Mouse (Mus musculus) embryo, embryonic 10 days (tissue): Measurements from ENCODE around the gene Yae1d1.
A peak's percentile ranks its signal among the peaks of the same experiment; 100 is the strongest.
"Not testable (repeated sequence)": the region's sequence is repeated elsewhere in the genome, so short reads cannot be mapped to it uniquely, and the experiment has no call there.

Source experiments
- DNase-seq: peaks from one replicate; pipeline ENCODE4 v3.0.0-alpha.2; 2015; ENCODE audit warnings: low spot score

Yae1d1 gene

DNA sequence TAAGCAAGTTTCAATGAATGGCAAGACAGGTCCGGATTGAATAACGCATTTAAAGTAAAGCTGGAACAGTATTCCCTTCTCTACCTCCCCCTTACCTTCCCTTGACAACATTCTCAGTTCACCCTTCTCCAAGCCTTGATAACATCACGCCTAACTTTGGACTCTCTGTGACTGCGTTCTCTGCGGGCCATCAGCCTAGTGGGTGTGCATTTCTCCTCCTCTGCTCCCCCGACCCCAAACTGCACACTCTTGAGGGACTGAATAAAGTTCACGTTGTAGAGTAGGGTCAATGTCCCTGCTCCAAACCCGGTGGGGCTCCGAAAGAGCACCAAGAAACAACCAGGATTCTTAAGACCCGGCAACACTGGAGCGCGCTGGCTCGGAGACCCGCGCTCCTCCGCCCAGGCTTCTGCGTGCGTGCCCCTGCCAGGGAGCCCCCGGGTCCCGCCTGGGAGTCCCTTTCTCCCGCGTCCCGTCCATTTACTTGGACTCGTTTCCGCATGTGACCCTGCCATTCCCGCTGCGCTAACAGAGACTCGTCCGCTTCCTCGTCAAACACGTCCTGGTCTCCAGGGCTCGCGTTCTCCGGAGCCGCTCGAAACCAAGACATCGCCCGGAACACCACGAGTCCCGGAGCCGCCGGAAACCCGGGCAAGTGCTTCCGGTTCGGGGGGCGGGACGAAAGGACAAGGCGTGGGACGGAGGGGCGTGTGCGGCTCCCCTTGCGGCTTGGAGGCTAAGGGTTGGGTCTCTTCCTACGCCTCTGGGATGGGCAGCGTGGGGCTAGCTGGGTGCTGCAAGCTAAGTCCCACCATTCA is at the start of gene Yae1d1:
TSS of gene Yae1d1 (minus strand) at position 653 of the 818 bp plus-strand sequence.
- peak; percentile 94 for DNase-seq

DNA sequence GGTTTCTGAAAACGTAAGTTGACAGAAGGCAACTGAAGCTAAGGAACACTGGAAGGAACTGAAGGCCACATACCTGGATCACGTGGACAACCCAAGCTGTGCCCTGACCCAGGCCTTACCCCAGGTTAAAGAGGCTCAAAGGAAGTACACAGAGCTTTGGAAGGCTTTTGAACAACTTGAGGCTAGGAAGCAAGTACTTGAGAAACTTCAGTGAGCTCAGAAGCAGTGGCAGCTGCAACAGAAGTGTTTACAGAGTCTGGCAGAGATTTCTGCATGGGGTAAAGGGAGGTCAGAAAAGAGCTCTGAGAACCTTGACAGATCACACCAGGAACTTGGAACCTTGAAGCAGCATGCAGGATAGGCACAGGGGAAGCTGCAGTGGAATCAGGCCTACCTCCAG is 45.7 kb upstream of the Yae1d1 start:
- no peak for DNase-seq

DNA sequence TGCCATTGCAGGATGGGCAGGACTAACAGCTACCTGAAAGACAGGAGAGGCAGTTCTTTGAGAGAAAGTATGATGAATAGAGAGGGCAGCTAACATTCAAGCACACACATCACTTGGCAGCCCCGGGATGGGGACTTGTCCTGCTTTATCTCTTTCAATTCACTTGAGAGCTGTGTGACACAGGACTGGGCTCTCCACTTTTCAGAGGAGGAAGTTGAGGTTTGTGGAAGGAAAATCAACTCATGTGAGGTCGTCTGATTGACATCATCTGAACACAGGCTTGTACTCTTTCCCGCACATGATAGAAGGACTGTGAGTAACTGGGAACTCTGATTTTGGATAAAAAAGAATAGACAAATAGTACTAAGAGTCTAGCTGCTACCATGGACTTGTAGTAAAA is 23.5 kb upstream of the Yae1d1 start:
- no peak for DNase-seq

DNA sequence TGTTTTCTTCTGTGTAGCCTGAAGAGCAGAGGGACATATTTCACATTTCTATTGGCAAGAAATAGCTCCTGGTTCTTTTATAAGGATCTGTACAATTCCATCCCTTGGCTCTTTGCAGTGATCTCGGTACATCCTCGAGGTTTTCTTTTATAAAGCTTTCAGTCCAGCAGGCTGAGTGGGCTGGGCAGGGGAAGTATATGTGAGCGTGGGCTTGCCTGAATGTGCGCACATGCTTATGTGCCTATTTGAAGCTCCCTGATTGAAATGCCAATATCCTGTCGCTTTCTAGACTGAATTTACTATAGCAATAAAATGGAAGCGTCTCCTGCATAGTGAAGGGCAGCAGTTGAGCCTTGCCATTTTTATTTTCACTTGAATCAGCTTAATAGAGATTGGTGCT is 20.1 kb upstream of the Yae1d1 start:
- no peak for DNase-seq

DNA sequence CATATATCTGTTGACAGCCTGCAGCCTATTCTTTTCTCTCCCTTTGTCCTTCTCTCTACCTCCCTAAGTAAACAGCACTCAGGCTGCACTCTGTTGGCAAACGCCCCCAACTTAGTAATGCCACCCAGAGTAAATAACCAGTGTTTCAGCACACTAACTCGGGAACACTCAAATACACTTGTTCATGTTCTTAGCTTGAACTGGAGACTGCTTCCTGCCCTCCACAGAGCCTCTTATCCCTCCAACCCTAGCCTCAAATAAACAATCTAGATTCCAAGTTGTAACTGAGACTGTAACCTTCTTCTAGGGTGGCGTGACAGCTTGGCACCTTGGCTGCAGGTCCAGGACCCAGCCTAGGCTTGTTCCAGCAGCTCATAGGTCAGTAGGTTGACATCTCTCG is 17.9 kb upstream of the Yae1d1 start:
- DNase-seq, result no peak

DNA sequence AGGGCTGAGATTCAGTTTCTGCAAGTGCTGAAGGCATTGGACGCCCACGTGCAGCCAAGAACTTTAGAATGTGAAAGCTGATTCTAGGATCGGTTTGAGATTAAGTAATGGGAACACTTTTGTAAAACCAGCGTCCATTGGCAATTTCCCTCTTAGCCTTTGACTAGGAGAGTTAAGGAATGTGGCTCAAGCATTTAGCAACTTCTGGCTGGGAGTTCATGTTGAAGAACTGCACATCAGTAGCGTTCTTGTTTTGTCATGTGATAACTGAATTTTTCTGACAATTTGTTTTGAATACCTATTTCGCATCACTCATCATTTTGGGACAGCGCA is 332 bp upstream of the Yae1d1 start:
- no peak for DNase-seq

DNA sequence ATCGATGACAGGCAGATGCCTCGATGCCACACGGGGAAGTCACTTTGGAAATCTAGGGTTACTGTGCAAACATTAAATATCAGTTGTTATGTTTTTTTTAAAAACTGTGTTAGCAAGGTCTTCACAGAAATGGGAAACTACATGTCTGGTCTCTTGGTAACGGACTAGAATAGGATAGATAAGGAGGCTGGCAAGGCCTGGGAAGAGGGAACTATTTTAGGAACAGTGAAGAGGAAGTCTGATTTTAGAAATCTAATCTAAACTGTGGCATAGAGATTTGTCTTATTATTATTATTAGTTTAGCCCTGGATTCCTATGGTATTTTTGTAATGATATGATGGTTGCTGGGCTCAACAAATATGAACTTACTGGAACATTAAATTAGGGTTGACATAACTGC is 1.1 kb downstream of the Yae1d1 start:
- no peak for DNase-seq

DNA sequence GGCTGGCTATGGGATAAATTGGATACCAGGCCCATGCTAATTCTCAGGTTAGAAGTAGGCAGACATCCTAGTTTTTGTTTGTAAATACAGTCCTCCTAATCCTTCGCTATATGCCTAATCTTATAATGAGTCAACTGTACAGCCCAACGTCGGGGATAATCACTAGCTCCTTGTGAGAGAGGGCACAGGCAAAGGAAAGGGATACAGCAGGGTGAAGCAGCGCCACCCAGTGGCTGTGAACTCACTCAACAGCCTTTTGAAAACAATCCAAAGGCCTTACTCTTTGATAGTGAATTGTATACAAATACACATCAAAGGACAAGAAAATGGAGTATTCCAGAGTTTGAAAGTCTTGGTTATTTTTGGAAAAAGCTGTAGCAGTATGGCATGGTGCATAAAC is 10.0 kb downstream of the Yae1d1 start:
- DNase-seq, result peak; percentile 63

DNA sequence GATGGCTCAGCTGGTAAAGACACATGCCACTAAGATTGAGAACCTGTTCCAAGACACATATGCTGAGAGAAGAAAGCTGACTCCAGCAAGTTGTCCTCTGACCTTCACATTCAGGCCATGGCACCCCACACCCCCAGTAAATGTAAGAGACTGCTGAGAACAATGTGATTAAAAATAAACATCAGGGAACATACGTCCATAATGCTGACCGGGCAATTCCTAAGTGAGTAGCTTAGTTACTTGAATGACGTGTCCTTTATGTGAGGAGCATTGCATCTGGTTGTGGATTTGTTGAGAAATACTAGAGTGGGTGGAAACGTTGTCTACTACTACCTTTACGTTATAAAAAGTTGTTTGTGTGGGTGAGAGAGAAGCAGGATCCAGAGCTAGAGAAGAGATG is 10.5 kb downstream of the Yae1d1 start:
- DNase-seq, result no peak

DNA sequence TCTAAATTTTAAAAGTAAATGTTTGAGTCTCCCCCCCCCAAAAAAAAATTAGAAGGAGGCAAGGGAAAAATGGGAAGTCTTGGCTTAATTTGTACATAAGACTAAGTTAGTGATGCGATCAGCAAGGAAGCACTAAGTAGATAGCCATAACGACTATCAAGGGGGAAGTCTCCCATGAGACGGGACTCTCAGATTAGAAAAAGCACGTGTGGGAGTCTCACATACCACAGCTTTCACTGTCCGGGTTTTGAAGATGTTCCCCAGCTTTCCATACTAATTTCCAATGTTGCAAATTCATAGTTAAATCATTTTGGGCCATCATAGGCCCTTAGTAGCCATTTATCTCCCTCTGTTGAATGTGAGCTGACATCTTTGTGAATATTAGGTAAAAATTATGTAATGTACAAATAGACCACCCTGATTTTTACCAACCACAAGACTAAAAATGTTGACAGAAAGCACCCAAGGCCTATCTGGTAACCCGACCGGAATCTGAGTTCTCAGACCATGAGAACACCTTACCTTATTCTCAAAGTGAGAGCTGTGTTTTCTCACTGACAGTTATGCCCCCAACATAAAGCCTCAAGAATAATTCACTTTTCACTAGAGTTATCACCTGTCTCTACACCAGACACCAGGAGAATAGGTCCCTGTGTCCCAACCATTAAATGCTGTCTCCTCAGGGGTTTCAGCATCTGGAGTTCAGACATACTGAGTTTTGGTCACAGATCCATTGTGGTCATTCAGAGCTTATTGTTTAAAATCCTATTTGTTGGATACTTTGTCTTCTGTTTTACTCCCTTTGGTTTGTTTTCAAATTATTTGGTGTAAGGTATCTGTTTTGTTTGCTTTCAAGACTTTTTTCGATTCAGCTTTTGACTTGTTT is 16.1 kb downstream of the Yae1d1 start:
- DNase-seq, result no peak

DNA sequence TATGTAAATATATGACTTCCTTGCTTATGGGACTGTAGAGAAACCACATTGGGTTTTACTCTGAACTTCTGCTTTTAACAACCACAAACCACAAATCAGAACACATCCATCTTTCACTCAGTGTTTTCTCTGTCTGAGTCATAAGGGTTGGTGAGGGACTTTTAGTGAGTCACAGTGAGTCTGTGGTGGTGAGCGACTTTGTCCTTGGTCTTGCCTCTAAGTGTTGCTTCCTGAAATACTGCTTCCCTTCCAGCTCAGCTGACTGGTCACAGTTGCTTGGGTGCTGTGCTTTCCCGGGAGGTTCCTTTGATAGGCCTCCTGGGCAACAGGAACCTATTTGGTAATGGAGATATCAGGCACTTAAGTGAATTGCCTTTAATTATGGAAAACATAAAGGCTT is 17.3 kb downstream of the Yae1d1 start:
- no peak for DNase-seq

DNA sequence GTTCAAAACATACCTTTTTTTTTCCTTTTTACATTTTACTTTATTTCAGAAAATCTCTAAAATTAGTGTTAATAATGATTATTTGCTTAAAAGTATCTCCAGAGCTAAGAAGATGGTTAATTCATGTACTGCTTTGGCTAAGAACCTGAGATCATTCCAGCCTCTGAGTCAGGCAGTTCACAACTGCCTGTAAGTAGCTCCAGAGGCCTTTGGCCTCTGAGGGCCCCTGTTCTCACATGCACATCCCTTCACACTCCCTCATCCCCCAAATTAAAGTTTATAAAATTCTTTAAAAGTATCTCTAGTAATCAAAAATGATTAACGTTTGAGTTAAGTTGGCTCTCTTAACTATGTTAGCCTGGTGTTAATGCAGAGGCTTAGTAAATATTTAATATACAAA is 17.7 kb downstream of the Yae1d1 start:
- no peak for DNase-seq

DNA sequence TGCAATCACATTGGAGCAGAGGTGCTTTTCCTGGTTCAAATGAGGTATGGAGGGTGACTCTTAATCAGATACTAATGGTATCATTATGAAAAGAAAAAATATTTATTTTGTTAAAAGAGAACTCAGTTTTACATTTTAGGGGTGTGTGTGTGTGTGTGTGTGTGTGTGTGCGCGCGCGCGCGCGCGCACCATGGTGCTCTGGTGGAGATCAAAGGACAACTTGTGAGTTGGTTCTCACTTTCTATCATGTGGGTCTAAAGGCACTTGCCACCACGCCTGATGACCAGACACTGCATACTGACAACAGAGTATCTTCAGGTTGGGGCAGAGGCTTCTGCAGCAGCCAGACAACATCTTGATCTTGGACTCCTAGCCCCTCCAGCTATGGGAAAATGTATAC is 18.4 kb downstream of the Yae1d1 start:
- no peak for DNase-seq

DNA sequence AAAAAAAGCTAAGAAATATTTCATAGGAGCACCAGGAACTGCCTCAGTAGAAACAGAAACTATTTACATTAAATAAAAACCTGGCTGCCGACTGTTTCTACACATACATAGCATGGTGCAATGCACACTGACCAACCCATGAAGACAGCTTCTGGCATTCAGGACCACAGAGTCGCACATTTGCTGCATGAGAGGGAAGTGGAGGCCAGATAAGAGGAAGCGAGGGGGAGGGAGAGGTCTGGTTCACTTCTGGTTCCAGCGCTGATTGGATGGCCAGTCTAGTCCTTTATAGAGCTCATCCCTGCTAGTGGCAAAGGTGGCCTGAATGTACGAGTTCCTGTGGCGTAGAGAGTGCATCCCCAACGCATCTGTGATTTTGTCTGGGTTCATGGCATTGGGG is 32.5 kb downstream of the Yae1d1 start:
- DNase-seq, result no peak

DNA sequence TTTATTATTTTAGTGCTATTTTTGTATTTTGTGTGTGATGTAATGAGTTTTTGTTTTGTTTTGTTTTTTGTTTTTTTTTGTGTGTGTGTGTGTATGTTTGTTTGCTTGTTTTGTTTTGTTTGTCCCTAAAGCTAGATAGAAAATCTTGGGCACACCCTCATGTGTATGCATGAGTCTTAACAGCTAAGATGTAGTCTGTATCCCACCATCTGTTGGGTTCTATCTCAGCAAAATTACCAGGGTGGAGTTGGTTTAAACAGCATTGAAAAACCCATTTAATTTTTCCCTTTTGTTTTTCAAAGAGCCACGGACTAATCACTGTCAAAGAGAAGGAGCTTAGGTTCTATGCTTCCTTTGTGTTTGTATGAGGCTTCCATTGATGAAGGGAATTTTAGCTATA is 38.9 kb downstream of the Yae1d1 start:
- no peak for DNase-seq

DNA sequence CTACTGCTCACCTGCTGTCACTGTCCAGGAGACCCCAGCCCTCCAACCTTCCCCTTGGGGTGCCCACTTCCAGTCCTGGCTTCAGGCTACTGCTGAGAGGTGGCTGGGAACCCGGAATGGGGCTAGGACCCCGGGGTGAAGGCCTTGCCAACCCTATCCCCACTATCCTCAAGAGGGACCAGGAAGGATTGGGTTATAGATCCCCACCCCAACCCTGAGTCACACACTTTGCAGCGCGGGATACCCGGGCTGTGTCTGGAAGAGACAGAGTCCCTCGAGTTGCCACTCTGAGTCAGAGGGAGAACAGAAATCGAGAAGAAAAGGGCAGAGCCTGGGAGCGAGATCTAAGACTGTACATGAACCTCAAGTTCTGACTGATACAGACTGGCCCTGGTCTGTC is 42.6 kb downstream of the Yae1d1 start:
- not testable (repeated sequence) for DNase-seq

DNA sequence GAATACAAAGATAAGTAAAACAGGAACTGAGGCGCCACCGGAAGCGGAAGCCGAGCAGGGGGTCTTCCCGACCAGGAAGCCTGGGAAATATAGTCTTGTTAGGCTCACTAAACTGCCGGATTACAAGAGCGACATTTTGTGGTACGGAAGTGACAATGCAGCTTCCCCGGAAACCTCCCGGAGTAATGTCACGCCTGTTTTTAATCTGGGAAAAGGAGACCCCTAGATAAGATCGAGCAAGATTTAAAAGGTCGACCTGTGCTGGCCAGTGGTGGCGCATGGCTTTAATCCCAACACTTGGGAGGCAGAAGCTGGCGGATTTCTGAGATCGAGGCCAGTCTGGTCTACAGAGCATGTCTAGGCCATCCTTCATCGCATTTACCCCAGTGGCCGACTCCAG is 43.6 kb downstream of the Yae1d1 start:
- DNase-seq, result no peak

DNA sequence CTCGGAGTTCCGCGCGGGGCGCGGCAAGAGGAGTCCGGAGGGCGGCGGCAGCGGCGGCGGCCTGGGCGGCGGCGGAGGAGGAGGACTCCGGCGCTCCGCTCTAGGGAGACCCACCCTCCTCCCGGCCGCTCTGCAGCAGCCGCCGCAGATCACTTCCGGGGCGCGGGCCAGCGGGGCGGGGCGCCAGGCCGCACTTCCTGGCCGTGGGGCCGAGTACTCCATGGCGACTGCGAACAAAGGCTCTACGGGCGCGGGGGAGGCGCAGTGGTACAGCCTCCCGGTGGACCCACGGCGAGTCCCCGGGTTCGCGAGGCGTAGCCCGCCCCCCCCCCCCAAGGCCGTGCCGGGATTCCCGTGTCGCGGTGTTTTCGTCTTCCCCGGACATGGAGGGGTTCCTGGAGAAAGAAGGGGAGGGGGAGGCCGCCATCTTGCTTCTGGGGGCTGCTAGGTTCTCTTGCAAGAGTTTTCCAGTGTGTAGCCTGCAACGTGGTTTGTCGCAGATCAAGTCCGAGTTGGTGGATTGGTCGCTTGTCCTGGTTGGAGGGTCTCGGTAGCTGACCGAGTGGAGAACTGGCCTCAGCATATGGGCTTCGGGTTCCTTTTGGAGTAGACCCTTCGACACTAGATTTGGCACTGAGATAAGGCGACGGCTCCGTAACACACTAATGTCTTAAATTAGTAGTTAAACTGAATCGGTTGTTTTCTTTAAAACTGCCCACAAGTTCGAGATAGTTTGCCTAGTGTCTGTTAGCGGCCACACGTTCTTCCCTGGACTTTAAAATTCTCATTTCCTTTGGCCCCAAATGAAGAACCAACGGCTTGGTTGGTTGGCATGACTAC is 48.9 kb downstream of the Yae1d1 start, which contains the start of gene Rala:
TSS of gene Rala (minus strand) at position 162 of the 840 bp plus-strand sequence.
- peak; percentile 88 for DNase-seq

DNA sequence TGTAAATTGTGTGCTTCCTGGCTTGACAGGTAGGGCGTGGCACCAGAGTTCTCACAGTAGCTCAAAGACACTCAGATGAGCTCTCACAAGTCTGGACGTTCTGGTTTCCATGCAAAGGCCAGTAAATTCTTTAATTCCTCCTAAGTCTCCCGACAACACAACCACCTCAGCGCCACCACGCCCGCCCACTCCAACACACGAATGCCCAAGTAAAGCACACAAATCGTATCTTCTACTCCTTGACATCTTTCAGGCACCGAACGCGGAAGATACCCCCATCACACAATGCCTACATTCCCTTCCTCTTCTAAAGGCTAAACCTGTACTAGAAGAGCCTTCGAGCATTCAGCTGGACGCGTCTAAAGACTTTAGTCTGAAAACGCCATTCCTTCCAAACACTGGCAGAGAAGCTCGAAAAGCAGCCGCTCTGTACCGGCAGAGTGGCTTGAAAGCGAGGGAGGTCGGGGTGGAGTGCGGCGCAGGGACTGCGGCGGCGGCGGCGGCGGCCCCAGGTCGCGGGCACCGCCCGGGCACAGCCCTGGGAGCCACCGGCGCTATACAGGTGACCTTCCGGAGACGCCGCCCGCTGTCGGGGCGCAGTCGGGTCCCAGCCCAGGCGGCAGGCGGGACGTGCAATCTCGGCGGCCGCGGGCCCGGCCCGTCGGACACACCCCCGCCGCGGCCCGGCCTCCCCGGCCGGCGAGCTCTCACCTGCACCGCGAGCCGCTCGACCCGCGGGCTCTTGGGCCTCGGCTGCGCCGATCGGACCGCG is 49.7 kb downstream of the Yae1d1 start:
- DNase-seq, result peak; percentile 30

DNA sequence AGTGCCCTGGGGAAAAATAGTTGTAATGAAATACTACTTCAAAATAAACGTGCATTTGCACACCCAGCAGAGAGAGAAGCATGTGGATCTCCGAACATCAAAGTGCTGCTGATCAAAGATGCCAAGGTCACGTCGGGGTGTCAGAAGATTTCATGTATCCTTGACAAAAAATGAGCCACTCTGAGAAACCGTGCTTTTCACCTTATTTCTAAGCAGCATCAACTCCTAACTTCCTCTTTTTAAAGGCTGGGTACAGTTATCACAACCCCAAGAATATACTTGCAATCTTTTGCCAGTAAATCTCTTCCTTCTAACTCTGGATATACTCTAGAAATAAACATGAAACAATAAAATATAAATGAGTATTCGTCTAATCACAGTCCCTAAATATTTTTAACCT is 50.8 kb downstream of the Yae1d1 start:
- no peak for DNase-seq
